Mouse (Mus musculus) heart, adult 2 months (tissue): ENCODE measurements around the gene Fam90a1a.

Source experiments
- CTCF ChIP-seq: fragments of 200-600 bp; IDR thresholded peaks from 2 replicates; pipeline ENCODE4 v1.8.1; 2022; ENCODE audit warnings: antibody characterized with exemption, mild to moderate bottlenecking, moderate library complexity
- EP300 ChIP-seq: fragments of 200-500 bp; IDR thresholded peaks from 2 replicates; pipeline ENCODE4 v1.6.1; 2011; ENCODE audit warnings: low read depth, low read length, control low read depth; ENCODE audit not compliant: insufficient read depth

GRCm38 (mm10) chr8:21992184-21992583, 33.7 kb downstream of the Fam90a1a start:
- TF ChIP-seq EP300 (peak; percentile 54; the same call in 1 of the 2 replicates), CTCF (peak; percentile 84)
